Mouse (Mus musculus): ENCODE measurements around the gene Pigb.

- TF ChIP-seq CTCF (IDR thresholded peaks at IDR 0.05; ENCODE audit: low read depth), result no peak
- TF ChIP-seq EP300 (IDR thresholded peaks at IDR 0.05; ENCODE audit: low read depth), result no peak
Observed at GRCm38 (mm10) chr9:73067086-73067485, 26.9 kb upstream of the Pigb start.

All from liver, postnatal 0 days (tissue).